Comparison of ENCODE assay signal across 16 mouse cellular contexts in the genomic region with DNA sequence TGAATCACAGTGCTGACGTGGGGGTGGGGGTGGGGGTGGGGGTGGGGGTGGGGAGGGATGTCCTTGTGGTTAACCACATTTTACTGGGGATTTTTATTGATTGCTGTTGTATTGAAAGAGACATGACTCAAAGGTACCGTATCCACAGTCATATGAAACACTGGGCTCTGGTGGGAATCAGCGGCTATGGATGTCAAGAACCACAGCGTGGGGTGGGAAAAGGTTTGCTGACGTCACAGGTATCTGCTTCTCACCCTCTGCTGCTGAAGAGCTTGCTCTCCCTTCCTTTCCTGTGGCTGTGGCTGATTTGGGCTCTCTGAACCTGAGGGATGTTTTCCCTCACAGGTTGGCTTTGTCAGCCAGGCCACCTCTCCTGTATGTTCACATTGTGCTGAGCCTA. TPM values are rescaled to one million over a fixed set of nuclear protein-coding genes. Genes with fewer than 3 reads are reported as not detected.
"Had no signal": no experiment of that assay in that cellular context is flagged by ENCODE, and none has a peak within 500 bp of the region (broad histone marks: within the 10 kb centered on the region; RNA-seq: fewer than 3 reads in every experiment).

No protein-coding gene starts in this region.

- DNase-seq: lung, adult 2 months; lung, postnatal 14 days; lung, postnatal 36 days; midbrain, embryonic 14.5 days; right cerebral cortex, postnatal 14 days; thymus, adult 2 months; thymus, postnatal 36 days had no signal

- H3K4me2 ChIP-seq: lung, embryonic 15.5 days; midbrain, embryonic 12.5 days; neural tube, embryonic 12.5 days; stomach, embryonic 15.5 days had no signal

- H3K36me3 ChIP-seq: midbrain, embryonic 12.5 days; neural tube, embryonic 12.5 days; stomach, embryonic 15.5 days had no signal

- H3K27ac ChIP-seq: macrophage; midbrain, embryonic 12.5 days; neural tube, embryonic 12.5 days; stomach, embryonic 15.5 days; stomach, postnatal 0 days had no signal

- ATAC-seq: midbrain, embryonic 16.5 days had no signal

- H3K9ac ChIP-seq: lung, embryonic 15.5 days; midbrain, embryonic 12.5 days; neural tube, embryonic 12.5 days; stomach, embryonic 15.5 days had no signal

- H3K4me1 ChIP-seq: megakaryocyte, embryonic 14.5 days; stomach, embryonic 15.5 days had no signal

- H3K27me3 ChIP-seq: lung, embryonic 15.5 days; megakaryocyte, embryonic 14.5 days; midbrain, embryonic 12.5 days; neural tube, embryonic 12.5 days; stomach, embryonic 15.5 days had no signal

- H3K9me3 ChIP-seq: lung, embryonic 15.5 days; midbrain, embryonic 12.5 days; neural tube, embryonic 12.5 days; stomach, embryonic 15.5 days had no signal

- H3K4me3 ChIP-seq: lung, embryonic 15.5 days; megakaryocyte, embryonic 14.5 days; midbrain, embryonic 12.5 days; neural tube, embryonic 12.5 days; stomach, embryonic 15.5 days had no signal

RNA-seq across cellular contexts. Expression of a gene that starts 29.6 kb away (rescaled TPM):
- total RNA-seq: neutrophil, adult 5-6 weeks had no signal
